In the genomic region with DNA sequence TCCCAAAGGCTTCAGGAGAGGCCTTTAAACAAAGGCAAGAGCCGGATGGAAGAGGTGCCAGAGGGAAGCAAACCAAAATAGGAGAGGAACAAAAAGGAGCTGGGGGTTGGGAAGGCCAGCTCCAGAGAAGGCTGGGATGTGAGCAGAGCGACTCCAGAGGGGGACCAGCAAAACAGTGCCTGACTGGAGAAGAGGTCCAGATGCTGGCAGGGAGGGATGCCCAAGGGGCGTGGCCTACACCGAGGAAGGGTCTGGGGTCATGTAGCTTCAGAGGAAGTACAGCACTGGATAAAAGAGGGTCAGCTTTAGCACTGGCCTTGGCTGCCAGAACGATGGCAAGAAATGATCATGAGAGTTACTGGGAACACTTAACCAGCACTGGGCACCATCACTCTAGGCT, we compare ENCODE assay signal across 7 mouse cellular contexts. TPM values are rescaled to one million over a fixed set of nuclear protein-coding genes. Genes with fewer than 3 reads are reported as not detected.
DNase-seq lines count a peak whose midpoint lies in the region; ATAC-seq lines count a peak whose summit lies in the region.

No protein-coding gene starts in this region.

- H3K9me3 ChIP-seq in embryonic facial prominence, embryonic 10.5 days, result no peaks in the 10 kb centered on the region
- H3K9me3 ChIP-seq in heart, embryonic 16.5 days (replicated peaks; ENCODE audit: control insufficient read depth, low read length), result no peaks in the 10 kb centered on the region
- no peaks in the 10 kb centered on the region for H3K9me3 ChIP-seq in lung, embryonic 16.5 days (ENCODE audit: control insufficient read depth, low read length)

- H3K9ac ChIP-seq in heart, embryonic 16.5 days (ENCODE audit: low read length), result no peak overlapping the region
- H3K9ac ChIP-seq in lung, embryonic 16.5 days (ENCODE audit: low read length), result peak overlapping the region; percentile 19; the same call in 1 of the 2 replicates

- no peak overlapping the region for H3K4me2 ChIP-seq in heart, embryonic 16.5 days (ENCODE audit: low read depth, low read length)
- no peak overlapping the region for H3K4me2 ChIP-seq in lung, embryonic 16.5 days (ENCODE audit: low read depth, low read length)

- H3K4me1 ChIP-seq in embryonic facial prominence, embryonic 10.5 days, result peaks cover 51% of the 10 kb centered on the region
- H3K4me1 ChIP-seq in heart, embryonic 16.5 days (ENCODE audit: control insufficient read depth, insufficient read depth, low read length), result peaks cover 31% of the 10 kb centered on the region
- peaks cover 65% of the 10 kb centered on the region for H3K4me1 ChIP-seq in lung, embryonic 16.5 days (replicated peaks; ENCODE audit: control insufficient read depth, insufficient read depth, low read length)

- peaks cover 7% of the 10 kb centered on the region for H3K27me3 ChIP-seq in embryonic facial prominence, embryonic 10.5 days (replicated peaks; ENCODE audit: low read depth, poor library complexity, severe bottlenecking)
- H3K27me3 ChIP-seq in heart, embryonic 16.5 days (ENCODE audit: control insufficient read depth, insufficient read depth, low read length), result no peaks in the 10 kb centered on the region
- no peaks in the 10 kb centered on the region for H3K27me3 ChIP-seq in lung, embryonic 16.5 days (ENCODE audit: control insufficient read depth, insufficient read depth, low read depth, low read length)

- 20% methylated on average over 5 of the region's 5 CpGs for WGBS in embryonic facial prominence, embryonic 10.5 days
- WGBS in heart, embryonic 16.5 days, result 43% methylated on average over 5 of the region's 5 CpGs
- WGBS in lung, embryonic 16.5 days, result 22% methylated on average over 5 of the region's 5 CpGs

- DNase-seq in layer of hippocampus, adult 11-12 months (ENCODE audit: low spot score), result peak; percentile 30
- no peak for DNase-seq in layer of hippocampus, adult 9-10 months (ENCODE audit: low spot score)
- DNase-seq in embryonic facial prominence, embryonic 10.5 days (ENCODE audit: low spot score), result peak; percentile 38
- DNase-seq in natural killer cell, adult 2 months (ENCODE audit: low spot score in 2 of 2), result no peak
- no peak for DNase-seq in spleen, postnatal 10 days (ENCODE audit: low spot score in 2 of 2)

- H3K4me3 ChIP-seq in embryonic facial prominence, embryonic 10.5 days, result no peak overlapping the region
- no peak overlapping the region for H3K4me3 ChIP-seq in heart, embryonic 16.5 days (ENCODE audit: low read length)
- no peak overlapping the region for H3K4me3 ChIP-seq in lung, embryonic 16.5 days (ENCODE audit: low read length)

- H3K27ac ChIP-seq in embryonic facial prominence, embryonic 10.5 days (replicated peaks), result peak overlapping the region; percentile 79
- H3K27ac ChIP-seq in heart, embryonic 16.5 days (ENCODE audit: low read length), result peak overlapping the region; percentile 40
- H3K27ac ChIP-seq in lung, embryonic 16.5 days (ENCODE audit: low read length), result peak overlapping the region; percentile 97

- no peak for ATAC-seq in heart, embryonic 16.5 days (replicated peaks; ENCODE audit: extremely low read depth, insufficient read depth, low FRiP score)
- ATAC-seq in lung, embryonic 16.5 days (ENCODE audit: low read depth), result peak; percentile 79

- no peaks in the 10 kb centered on the region for H3K36me3 ChIP-seq in embryonic facial prominence, embryonic 10.5 days (replicated peaks)
- H3K36me3 ChIP-seq in heart, embryonic 16.5 days (ENCODE audit: control insufficient read depth, insufficient read depth), result no peaks in the 10 kb centered on the region
- H3K36me3 ChIP-seq in lung, embryonic 16.5 days (ENCODE audit: control insufficient read depth, insufficient read depth, low read length), result no peaks in the 10 kb centered on the region

RNA-seq across cellular contexts. Expression of gene Dagla, which starts 8.4 kb away (rescaled TPM):
- 2.2 and 2.4 TPM in 2 replicates for polyA plus RNA-seq in embryonic facial prominence, embryonic 10.5 days (2016; fragmentation: Nextera tagmentation; extraction: Ambion mirVana)
- polyA plus RNA-seq in heart, embryonic 16.5 days (2015; fragmentation: Nextera tagmentation; extraction: Ambion mirVana), result 0.89 and 0.92 TPM in 2 replicates
- polyA plus RNA-seq in lung, embryonic 16.5 days (2015; fragmentation: Nextera tagmentation; extraction: Ambion mirVana), result 3.0 and 3.2 TPM in 2 replicates

RNA-seq across cellular contexts. Expression of gene Myrf, which starts 55.8 kb away (rescaled TPM):
- 4.2 TPM in 2 replicates for polyA plus RNA-seq in embryonic facial prominence, embryonic 10.5 days (2016; fragmentation: Nextera tagmentation; extraction: Ambion mirVana)
- polyA plus RNA-seq in heart, embryonic 16.5 days (2015; fragmentation: Nextera tagmentation; extraction: Ambion mirVana), result 4.2 TPM in 2 replicates
- 5.0 and 6.0 TPM in 2 replicates for polyA plus RNA-seq in lung, embryonic 16.5 days (2015; fragmentation: Nextera tagmentation; extraction: Ambion mirVana)

Comparison
In these comparisons a context has a peak if more than half of its experiments do, and no peak if none do; other contexts are left out.
1. DNase-seq: peak in layer of hippocampus, adult 11-12 months (single experiment) and embryonic facial prominence, embryonic 10.5 days (single experiment); none in layer of hippocampus, adult 9-10 months (single experiment), natural killer cell, adult 2 months (0 of 2) and spleen, postnatal 10 days (0 of 2).
2. H3K27ac ChIP-seq: peak in every context shown above with its lines; median percentile 97 in lung, embryonic 16.5 days; 79 in embryonic facial prominence, embryonic 10.5 days; 40 in heart, embryonic 16.5 days.